Mouse (Mus musculus): ENCODE measurements at regions not wholly inside any gene's neighbourhood (a gene's known extent, or its start where the extent isn't known, plus 50 kb on each side); places are given as distances from the start of the nearest gene placed in this dataset.

DNA sequence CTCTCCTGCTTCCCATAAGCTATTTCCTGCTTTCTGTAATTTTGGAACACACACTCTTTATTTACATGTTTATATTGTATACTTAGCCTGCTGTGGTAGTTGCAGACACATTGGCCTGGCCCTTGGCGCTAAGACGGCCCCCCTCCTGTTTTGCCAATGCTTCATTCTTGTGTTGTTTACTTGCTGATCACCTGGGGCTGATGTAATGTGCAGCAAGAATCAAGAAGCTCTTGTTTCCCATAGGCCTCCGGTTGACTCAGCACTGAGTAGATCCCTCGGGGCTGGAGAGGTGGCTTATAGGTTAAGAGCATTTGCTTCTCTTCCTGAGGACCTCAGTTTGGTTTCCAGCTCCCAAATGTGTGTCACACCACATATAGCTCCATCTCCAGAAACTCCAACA is 52.1 kb upstream of the Mvb12b start:
- Histone ChIP-seq H3K27me3 (ENCODE audit: insufficient read depth, low read length) (peaks cover 8% of the 10 kb centered on the region; the same call in 1 of the 2 replicates), H3K4me3 (ENCODE audit: low read depth, low read length) (no peak overlapping the region), H3K9me3 (replicated peaks) (no peaks in the 10 kb centered on the region), H3K36me3 (replicated peaks) (no peaks in the 10 kb centered on the region), H3K4me1 (ENCODE audit: insufficient read depth, low read depth, low read length) (no peaks in the 10 kb centered on the region)
- TF ChIP-seq TAL1 (conservative IDR thresholded peaks at IDR 0.05; ENCODE audit: low read depth, low read length), result no peak
- TF ChIP-seq CTCF (IDR thresholded peaks at IDR 0.05; ENCODE audit: low read depth, low read length), result no peak
- TF ChIP-seq GATA2 (IDR thresholded peaks at IDR 0.05; ENCODE audit: borderline replicate concordance, low read depth, low read length), result no peak
- TF ChIP-seq GATA1 (IDR thresholded peaks at IDR 0.05; ENCODE audit: borderline replicate concordance, low read length), result no peak
- no peak for TF ChIP-seq POLR2AphosphoS5 (IDR thresholded peaks at IDR 0.05; ENCODE audit: insufficient replicate concordance, low read depth, low read length)
- ATAC-seq (ENCODE audit: extremely low read depth, insufficient number of reproducible peaks, low FRiP score, poor library complexity, severe bottlenecking), result no peak
- no peak for DNase-seq (ENCODE audit: low spot score)
